Mouse (Mus musculus): ENCODE data around the gene Cyp2s1. TPM values are rescaled to one million over a fixed set of nuclear protein-coding genes. Genes with fewer than 3 reads are reported as not detected.
"Not testable (repeated sequence)": the region's sequence is repeated elsewhere in the genome, so short reads cannot be mapped to it uniquely, and the experiment has no call there.

The Cyp2s1 gene
- polyA plus RNA-seq, 1 experiment from 2014 or later = 2.1 TPM

DNA sequence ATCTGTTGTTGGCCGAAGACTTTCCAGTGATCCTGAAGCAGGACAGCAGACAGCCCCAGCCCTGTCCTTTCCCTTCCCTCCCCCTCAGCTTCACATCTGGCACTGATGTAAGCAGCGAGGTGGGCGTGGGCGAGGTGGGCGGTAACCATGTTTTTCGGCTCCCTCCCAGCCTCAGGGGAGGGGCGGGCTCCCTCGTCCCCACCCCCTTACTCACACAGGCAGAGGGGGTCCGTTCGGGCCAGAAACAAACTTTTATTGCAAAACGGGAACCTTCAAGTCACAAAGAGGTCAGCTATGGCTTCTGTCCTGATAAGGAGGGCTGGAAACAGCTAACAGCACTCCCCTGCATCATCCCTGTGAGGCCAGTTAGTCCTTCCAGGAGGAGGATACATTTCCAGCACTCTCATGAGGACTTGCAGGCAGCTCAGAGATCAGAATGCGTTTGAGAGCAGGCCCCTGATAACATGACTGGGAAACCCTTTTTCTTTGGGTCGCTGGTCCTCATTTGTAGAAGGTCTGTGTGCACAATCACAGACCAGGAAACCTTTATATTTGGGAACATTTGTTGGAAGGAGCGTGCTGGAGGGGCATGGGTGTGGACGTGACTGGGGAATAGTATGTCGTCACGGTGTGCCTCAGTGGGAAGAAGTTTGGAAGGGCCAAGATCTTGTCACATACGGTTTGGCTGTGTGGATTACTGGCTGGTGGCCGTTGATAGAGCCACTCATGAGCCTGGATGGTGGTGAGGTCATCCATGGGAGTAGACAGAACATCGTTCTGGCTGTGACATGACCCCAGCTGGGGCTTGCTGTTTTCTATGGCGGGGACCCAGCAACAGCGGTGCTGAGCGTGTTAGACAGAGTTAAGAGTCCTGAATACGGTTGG lies 14.2 kb downstream of the Cyp2s1 start:
- Histone ChIP-seq H3K27me3 (ENCODE audit: control insufficient read depth, insufficient read depth, low read length) (no peaks in the 10 kb centered on the region), H3K27ac (replicated peaks; ENCODE audit: low read depth, low read length) (no peak overlapping the region), H3K9me3 (ENCODE audit: control insufficient read depth, low read length) (no peaks in the 10 kb centered on the region), H3K4me3 (replicated peaks; ENCODE audit: low read depth, low read length) (no peak overlapping the region), H3K36me3 (ENCODE audit: control insufficient read depth, insufficient read depth, low read length) (no peaks in the 10 kb centered on the region), H3K4me2 (ENCODE audit: low read length) (peak overlapping the region; percentile 10; the same call in 1 of the 2 replicates), H3K4me1 (ENCODE audit: control insufficient read depth, insufficient read depth, low read length) (no peaks in the 10 kb centered on the region), H3K9ac (replicated peaks; ENCODE audit: low read length) (no peak overlapping the region)
- ATAC-seq (ENCODE audit: low FRiP score, low TSS enrichment) (no peak), DNase-seq (peak; percentile 18)
- 37% methylated on average over 24 of the region's 24 CpGs for WGBS

DNA sequence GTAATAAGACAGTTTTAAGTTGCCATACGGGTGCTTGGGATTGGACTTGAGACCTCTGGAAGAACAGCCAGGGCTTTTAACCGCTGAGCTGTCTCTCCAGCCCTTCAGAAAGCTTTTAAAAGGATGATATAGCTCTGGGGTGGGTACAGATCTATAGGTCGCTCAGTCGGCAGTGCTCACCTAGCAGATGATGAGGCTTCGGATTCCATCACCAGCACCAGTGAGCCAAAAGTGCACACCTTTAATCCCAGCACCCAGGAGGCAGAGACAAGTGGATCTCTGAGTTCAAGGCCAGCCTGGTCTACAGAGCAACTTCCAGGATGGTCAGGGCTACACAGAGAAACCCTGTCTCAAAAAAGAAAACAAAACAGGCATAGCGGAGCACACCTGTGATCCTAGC lies 15.7 kb downstream of the Cyp2s1 start:
- Histone ChIP-seq H3K4me1 (ENCODE audit: control insufficient read depth, insufficient read depth, low read length) (no peaks in the 10 kb centered on the region), H3K4me3 (replicated peaks; ENCODE audit: low read depth, low read length) (no peak overlapping the region), H3K9ac (replicated peaks; ENCODE audit: low read length) (no peak overlapping the region), H3K36me3 (ENCODE audit: control insufficient read depth, insufficient read depth, low read length) (no peaks in the 10 kb centered on the region), H3K9me3 (ENCODE audit: control insufficient read depth, low read length) (no peaks in the 10 kb centered on the region), H3K27ac (replicated peaks; ENCODE audit: low read depth, low read length) (no peak overlapping the region), H3K4me2 (ENCODE audit: low read length) (no peak overlapping the region), H3K27me3 (ENCODE audit: control insufficient read depth, insufficient read depth, low read length) (no peaks in the 10 kb centered on the region)
- no peak for ATAC-seq (ENCODE audit: low FRiP score, low TSS enrichment)
- WGBS = 93% methylated on average over 6 of the region's 6 CpGs
- DNase-seq = no peak

DNA sequence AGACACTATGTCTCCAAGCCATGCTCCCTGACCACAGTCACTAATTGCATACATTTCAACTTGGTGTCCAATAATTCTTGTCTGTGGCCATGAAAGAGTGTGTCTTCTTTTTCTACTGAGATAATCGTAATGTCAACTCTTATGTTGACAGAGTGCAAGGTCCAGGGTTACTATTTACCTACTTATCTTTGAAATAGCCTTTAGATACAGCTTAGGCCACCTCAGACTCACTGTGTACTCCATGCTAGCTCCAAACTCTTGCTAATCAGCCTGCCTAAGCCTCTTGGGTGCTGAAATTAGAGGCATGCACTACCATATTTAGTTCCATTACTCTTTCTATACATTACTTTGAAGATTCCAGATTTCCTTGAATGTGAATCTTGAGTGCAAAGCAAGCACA lies 17.3 kb downstream of the Cyp2s1 start:
- ATAC-seq (ENCODE audit: low FRiP score, low TSS enrichment) (no peak), DNase-seq (no peak)
- Histone ChIP-seq H3K27ac (replicated peaks; ENCODE audit: low read depth, low read length) (no peak overlapping the region), H3K36me3 (ENCODE audit: control insufficient read depth, insufficient read depth, low read length) (no peaks in the 10 kb centered on the region), H3K9ac (replicated peaks; ENCODE audit: low read length) (no peak overlapping the region), H3K27me3 (ENCODE audit: control insufficient read depth, insufficient read depth, low read length) (no peaks in the 10 kb centered on the region), H3K4me2 (ENCODE audit: low read length) (no peak overlapping the region), H3K4me1 (ENCODE audit: control insufficient read depth, insufficient read depth, low read length) (no peaks in the 10 kb centered on the region), H3K9me3 (ENCODE audit: control insufficient read depth, low read length) (no peaks in the 10 kb centered on the region), H3K4me3 (replicated peaks; ENCODE audit: low read depth, low read length) (no peak overlapping the region)
- 88% methylated on average over 1 of the region's 1 CpGs for WGBS

DNA sequence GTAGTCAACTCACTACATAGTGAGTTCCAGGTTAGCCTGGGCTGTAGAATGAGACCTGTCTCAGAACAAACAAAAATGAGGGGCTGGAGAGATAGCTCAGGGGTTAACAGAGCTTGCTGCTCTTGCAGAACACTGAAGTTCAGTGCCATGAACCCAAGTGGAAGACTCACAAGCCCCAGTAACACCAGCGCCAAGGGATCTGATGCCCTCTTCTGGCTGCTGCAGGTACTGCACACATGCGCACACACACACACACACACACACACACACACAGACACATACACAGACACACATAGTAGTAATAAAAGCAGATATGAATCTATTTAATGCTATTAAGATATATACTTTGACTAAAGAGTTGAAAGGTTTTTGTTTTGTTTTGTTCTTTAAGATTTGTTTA lies 18.2 kb downstream of the Cyp2s1 start:
- Histone ChIP-seq H3K9me3 (ENCODE audit: control insufficient read depth, low read length) (no peaks in the 10 kb centered on the region), H3K36me3 (ENCODE audit: control insufficient read depth, insufficient read depth, low read length) (no peaks in the 10 kb centered on the region), H3K9ac (replicated peaks; ENCODE audit: low read length) (no peak overlapping the region), H3K4me1 (ENCODE audit: control insufficient read depth, insufficient read depth, low read length) (no peaks in the 10 kb centered on the region), H3K27ac (replicated peaks; ENCODE audit: low read depth, low read length) (no peak overlapping the region), H3K27me3 (ENCODE audit: control insufficient read depth, insufficient read depth, low read length) (no peaks in the 10 kb centered on the region), H3K4me2 (ENCODE audit: low read length) (no peak overlapping the region), H3K4me3 (replicated peaks; ENCODE audit: low read depth, low read length) (no peak overlapping the region)
- 86% methylated on average over 2 of the region's 2 CpGs for WGBS
- DNase-seq (no peak), ATAC-seq (ENCODE audit: low FRiP score, low TSS enrichment) (no peak)

DNA sequence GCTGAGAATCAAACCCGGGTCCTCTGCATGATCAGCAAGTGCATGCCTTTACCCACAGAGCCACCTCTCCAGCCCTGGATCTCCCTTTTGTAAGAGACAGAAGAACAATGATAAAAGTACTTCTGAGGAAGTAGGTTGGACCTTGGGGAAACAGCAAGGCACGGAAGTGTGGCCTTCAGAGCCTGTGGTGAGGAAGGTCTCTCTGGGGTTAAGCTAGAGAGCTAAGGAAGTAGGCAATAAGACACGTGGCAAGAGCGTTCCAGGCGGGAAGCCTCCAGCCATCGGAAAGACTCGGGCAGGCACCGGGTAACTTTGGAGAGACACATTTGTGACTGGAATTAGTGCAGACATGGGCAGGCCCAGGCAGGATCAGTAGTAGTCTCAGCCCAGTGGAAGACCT lies 21.9 kb downstream of the Cyp2s1 start:
- Histone ChIP-seq H3K4me3 (replicated peaks; ENCODE audit: low read depth, low read length) (no peak overlapping the region), H3K4me2 (ENCODE audit: low read length) (no peak overlapping the region), H3K27ac (replicated peaks; ENCODE audit: low read depth, low read length) (no peak overlapping the region), H3K27me3 (ENCODE audit: control insufficient read depth, insufficient read depth, low read length) (no peaks in the 10 kb centered on the region), H3K36me3 (ENCODE audit: control insufficient read depth, insufficient read depth, low read length) (no peaks in the 10 kb centered on the region), H3K9ac (replicated peaks; ENCODE audit: low read length) (no peak overlapping the region), H3K4me1 (ENCODE audit: control insufficient read depth, insufficient read depth, low read length) (no peaks in the 10 kb centered on the region), H3K9me3 (ENCODE audit: control insufficient read depth, low read length) (no peaks in the 10 kb centered on the region)
- no peak for ATAC-seq (ENCODE audit: low FRiP score, low TSS enrichment)
- 86% methylated on average over 8 of the region's 8 CpGs for WGBS
- DNase-seq = no peak

DNA sequence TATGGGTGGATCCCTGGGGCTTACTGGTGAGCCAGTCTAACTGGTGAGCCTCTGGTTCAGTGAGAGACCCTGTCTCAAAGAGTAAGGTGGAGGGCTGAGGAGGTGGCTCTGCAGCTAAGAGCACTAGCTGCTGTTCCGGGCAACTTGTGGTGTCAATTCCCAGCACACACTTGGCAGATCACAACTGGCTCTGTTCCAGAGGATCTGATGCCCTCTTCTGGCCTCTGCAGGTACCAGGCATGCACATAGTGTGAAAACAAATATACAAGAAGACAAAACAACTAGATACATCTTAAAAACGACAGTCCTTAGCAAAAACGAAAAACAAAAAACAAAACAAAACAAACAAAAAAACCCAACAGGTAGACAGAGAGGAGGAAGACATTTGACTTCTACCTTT lies 23.0 kb downstream of the Cyp2s1 start:
- Histone ChIP-seq H3K27ac (replicated peaks; ENCODE audit: low read depth, low read length) (no peak overlapping the region), H3K36me3 (ENCODE audit: control insufficient read depth, insufficient read depth, low read length) (no peaks in the 10 kb centered on the region), H3K27me3 (ENCODE audit: control insufficient read depth, insufficient read depth, low read length) (no peaks in the 10 kb centered on the region), H3K4me3 (replicated peaks; ENCODE audit: low read depth, low read length) (no peak overlapping the region), H3K9ac (replicated peaks; ENCODE audit: low read length) (no peak overlapping the region), H3K4me2 (ENCODE audit: low read length) (no peak overlapping the region), H3K9me3 (ENCODE audit: control insufficient read depth, low read length) (no peaks in the 10 kb centered on the region), H3K4me1 (ENCODE audit: control insufficient read depth, insufficient read depth, low read length) (peaks cover 5% of the 10 kb centered on the region)
- ATAC-seq (ENCODE audit: low FRiP score, low TSS enrichment) = no peak
- DNase-seq = no peak
- whole genome bisulfite sequencing = 55% methylated on average over 3 of the region's 3 CpGs

DNA sequence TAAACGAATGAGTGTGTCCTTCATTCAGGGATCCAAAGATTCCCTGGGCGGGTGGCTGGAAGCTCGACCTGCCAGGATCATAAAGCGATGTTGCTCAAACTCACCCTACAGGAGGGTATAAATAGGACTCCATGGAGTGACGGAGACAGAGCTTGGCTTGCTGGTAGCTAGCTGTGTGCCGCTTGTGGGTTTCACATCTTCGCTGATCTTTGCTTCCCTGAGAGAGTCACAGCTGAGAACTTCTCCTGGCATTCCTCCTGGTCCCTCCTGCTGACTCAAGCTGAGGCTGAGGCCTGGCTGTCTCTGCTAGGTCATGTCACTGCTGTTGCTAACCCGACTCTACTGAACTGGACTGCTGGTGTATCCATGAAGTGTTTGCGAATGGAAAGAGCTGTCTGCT lies 23.7 kb downstream of the Cyp2s1 start:
- H3K27me3 ChIP-seq (ENCODE audit: control insufficient read depth, insufficient read depth, low read length); H3K27ac ChIP-seq (replicated peaks; ENCODE audit: low read depth, low read length); H3K9ac ChIP-seq (replicated peaks; ENCODE audit: low read length); H3K36me3 ChIP-seq (ENCODE audit: control insufficient read depth, insufficient read depth, low read length); ATAC-seq (ENCODE audit: low FRiP score, low TSS enrichment); H3K4me3 ChIP-seq (replicated peaks; ENCODE audit: low read depth, low read length); H3K4me2 ChIP-seq (ENCODE audit: low read length); H3K9me3 ChIP-seq (ENCODE audit: control insufficient read depth, low read length); DNase-seq: not testable (repeated sequence)
- WGBS = 79% methylated on average over 9 of the region's 9 CpGs
- H3K4me1 ChIP-seq (ENCODE audit: control insufficient read depth, insufficient read depth, low read length) = peaks cover 13% of the 10 kb centered on the region

DNA sequence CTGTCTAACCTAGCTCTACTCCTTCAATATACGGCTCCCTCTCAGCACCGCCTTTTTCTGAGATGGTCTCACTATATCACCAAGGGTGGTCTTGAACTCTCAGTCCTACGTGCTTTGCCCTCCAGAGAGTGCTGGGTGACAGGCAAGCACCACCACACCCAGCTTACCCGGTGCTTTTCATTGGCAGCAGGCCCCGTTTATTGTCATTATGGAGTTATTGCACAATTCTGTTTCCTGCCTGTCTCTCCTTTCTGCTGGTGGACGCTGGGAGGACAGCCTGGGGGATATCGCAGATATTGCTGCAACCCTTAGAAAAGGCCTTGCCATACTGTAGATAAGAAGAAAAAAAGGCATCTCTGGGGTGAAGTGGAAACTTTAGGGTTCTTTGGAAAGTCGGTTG lies 26.1 kb downstream of the Cyp2s1 start:
- Histone ChIP-seq H3K4me2 (ENCODE audit: low read length) (no peak overlapping the region), H3K4me1 (ENCODE audit: control insufficient read depth, insufficient read depth, low read length) (peaks cover 13% of the 10 kb centered on the region), H3K36me3 (ENCODE audit: control insufficient read depth, insufficient read depth, low read length) (no peaks in the 10 kb centered on the region), H3K9me3 (ENCODE audit: control insufficient read depth, low read length) (no peaks in the 10 kb centered on the region), H3K9ac (replicated peaks; ENCODE audit: low read length) (no peak overlapping the region), H3K27ac (replicated peaks; ENCODE audit: low read depth, low read length) (no peak overlapping the region), H3K4me3 (replicated peaks; ENCODE audit: low read depth, low read length) (no peak overlapping the region), H3K27me3 (ENCODE audit: control insufficient read depth, insufficient read depth, low read length) (no peaks in the 10 kb centered on the region)
- no peak for ATAC-seq (ENCODE audit: low FRiP score, low TSS enrichment)
- 81% methylated on average over 8 of the region's 8 CpGs for WGBS
- DNase-seq = no peak

DNA sequence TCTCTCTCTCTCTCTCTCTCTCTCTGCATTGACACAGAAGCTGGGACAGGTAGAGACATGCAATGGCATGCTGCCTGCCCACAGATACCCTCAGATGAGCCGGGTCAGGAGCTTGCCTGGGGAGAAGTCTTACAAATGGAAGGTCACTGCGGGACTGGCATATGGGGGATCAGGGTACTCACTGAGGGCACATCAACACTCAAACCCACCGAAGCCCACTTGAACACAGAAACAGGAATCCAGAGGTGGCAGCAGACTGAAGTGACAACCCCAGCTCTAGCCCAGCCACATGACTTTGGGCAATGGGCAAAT lies 27.6 kb downstream of the Cyp2s1 start:
- 0 out of 2 replicates have a peak, but pooled peaks have one; percentile 13 for ATAC-seq (ENCODE audit: low FRiP score, low TSS enrichment)
- 27% methylated on average over 3 of the region's 3 CpGs for WGBS
- no peak for DNase-seq
- H3K36me3 ChIP-seq (ENCODE audit: control insufficient read depth, insufficient read depth, low read length) = no peaks in the 10 kb centered on the region
- no peaks in the 10 kb centered on the region for H3K9me3 ChIP-seq (ENCODE audit: control insufficient read depth, low read length)
- H3K4me1 ChIP-seq (ENCODE audit: control insufficient read depth, insufficient read depth, low read length) = peaks cover 13% of the 10 kb centered on the region
- H3K4me3 ChIP-seq (replicated peaks; ENCODE audit: low read depth, low read length) = no peak overlapping the region
- H3K27me3 ChIP-seq (ENCODE audit: control insufficient read depth, insufficient read depth, low read length) = no peaks in the 10 kb centered on the region
- H3K9ac ChIP-seq (replicated peaks; ENCODE audit: low read length) = no peak overlapping the region
- H3K27ac ChIP-seq (replicated peaks; ENCODE audit: low read depth, low read length) = no peak overlapping the region
- peak overlapping the region; percentile 67 for H3K4me2 ChIP-seq (ENCODE audit: low read length)
